Mouse (Mus musculus) midbrain, embryonic 10.5 days (tissue): ENCODE measurements around the gene Gse1. TPM values are rescaled to one million over a fixed set of nuclear protein-coding genes. Genes with fewer than 3 reads are reported as not detected.
A peak's percentile ranks its signal among the peaks of the same experiment; 100 is the strongest.

ENCODE experiments used
- DNase-seq: peaks from one replicate; pipeline ENCODE4 v3.0.0-alpha.2; 2017; ENCODE audit warnings: low spot score
- H3K27ac ChIP-seq: fragments of 300-500 bp; sonication (generic); replicated peaks from 2 replicates; pipeline ENCODE4 v1.5.1; 2016; ENCODE audit warnings: mild to moderate bottlenecking
- H3K27me3 ChIP-seq: fragments of 300-500 bp; sonication (generic); 2 replicates; pipeline ENCODE4 v1.6.1; 2016; ENCODE audit warnings: low read depth, mild to moderate bottlenecking; ENCODE audit not compliant: poor library complexity, severe bottlenecking
- H3K36me3 ChIP-seq: fragments of 300-500 bp; sonication (generic); 2 replicates; pipeline ENCODE4 v1.6.1; 2016; ENCODE audit warnings: mild to moderate bottlenecking, moderate library complexity
- H3K4me1 ChIP-seq: fragments of 300-500 bp; sonication (generic); 2 replicates; pipeline ENCODE4 v1.6.1; 2016
- H3K4me3 ChIP-seq: fragments of 300-500 bp; sonication (generic); 2 replicates; pipeline ENCODE4 v1.5.1; 2016; ENCODE audit warnings: mild to moderate bottlenecking, moderate library complexity
- H3K9me3 ChIP-seq: fragments of 300-500 bp; sonication (generic); replicated peaks from 2 replicates; pipeline ENCODE4 v1.6.1; 2016; ENCODE audit warnings: mild to moderate bottlenecking
- WGBS: fragments of 180-500 bp; shearing (Covaris S2); methylation state at CpG from one replicate; pipeline ENCODE4 v1.1.7; 2016; 5-methylcytosine and 5-hydroxymethylcytosine counted together
- polyA plus RNA-seq: library from polyadenylated mRNA; unstranded; fragments of >200 nt; fragmentation: Nextera tagmentation; extraction: Ambion mirVana; gene quantifications from 2 replicates; pipeline ENCODE4 v1.2.1, GENCODE M21; 2016

Gse1 gene
- polyA plus RNA-seq, 1 experiment from 2014 or later, result 12.7 TPM

- DNase-seq, result no peak
- 47% methylated on average over 10 of the region's 10 CpGs for WGBS
- H3K4me1 ChIP-seq, result peaks cover 100% of the 10 kb centered on the region
Measured at GRCm38 (mm10) chr8:120341124-120341523, 112.9 kb downstream of the Gse1 start.

DNA sequence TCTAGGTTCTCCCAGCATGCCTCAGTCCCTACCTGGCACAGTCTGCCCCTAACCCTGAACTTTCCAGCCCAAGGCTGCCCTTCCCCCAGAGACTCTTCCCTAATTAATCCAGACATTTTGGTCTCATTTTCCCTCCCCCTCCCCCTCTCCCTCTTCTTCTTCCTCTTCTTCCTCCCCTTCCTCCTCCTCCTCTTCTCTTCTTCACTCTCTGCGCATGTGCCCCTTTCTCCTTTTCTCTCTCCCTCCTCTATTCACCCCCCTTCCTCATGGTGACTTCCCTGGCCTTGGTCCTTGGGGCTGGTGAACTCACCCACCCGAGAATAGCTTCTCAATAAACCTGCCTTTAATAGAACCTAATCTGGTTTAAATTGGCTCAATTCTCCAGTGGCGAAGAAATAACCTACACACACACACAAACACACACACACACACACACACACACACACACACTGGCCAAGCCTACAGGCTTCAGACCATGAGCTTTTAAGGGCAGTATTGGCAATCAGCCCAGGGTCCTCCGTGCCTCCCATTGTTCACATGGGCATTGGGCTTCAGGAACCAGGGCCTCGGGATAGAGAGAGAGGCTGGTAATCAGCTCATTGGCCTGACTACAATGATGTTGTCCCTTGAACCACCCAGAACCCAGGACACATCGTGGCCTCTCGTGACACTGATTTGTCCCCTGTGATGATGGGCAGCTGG, 114.7 kb downstream of the Gse1 start:
- Histone ChIP-seq H3K36me3 (no peaks in the 10 kb centered on the region), H3K27me3 (peaks cover 67% of the 10 kb centered on the region), H3K27ac (peak overlapping the region; percentile 95), H3K9me3 (no peaks in the 10 kb centered on the region; the same call in 1 of the 2 replicates), H3K4me1 (peaks cover 100% of the 10 kb centered on the region), H3K4me3 (no peak overlapping the region)
- WGBS, result 79% methylated on average over 7 of the region's 7 CpGs
- no peak for DNase-seq

More at GRCm38 (mm10) chr8:120341124-120341523, 112.9 kb downstream of the Gse1 start:
- Histone ChIP-seq H3K4me3 (no peak overlapping the region), H3K36me3 (no peaks in the 10 kb centered on the region), H3K9me3 (no peaks in the 10 kb centered on the region; the same call in 1 of the 2 replicates), H3K27ac (peak overlapping the region; percentile 95), H3K27me3 (peaks cover 48% of the 10 kb centered on the region)

DNA sequence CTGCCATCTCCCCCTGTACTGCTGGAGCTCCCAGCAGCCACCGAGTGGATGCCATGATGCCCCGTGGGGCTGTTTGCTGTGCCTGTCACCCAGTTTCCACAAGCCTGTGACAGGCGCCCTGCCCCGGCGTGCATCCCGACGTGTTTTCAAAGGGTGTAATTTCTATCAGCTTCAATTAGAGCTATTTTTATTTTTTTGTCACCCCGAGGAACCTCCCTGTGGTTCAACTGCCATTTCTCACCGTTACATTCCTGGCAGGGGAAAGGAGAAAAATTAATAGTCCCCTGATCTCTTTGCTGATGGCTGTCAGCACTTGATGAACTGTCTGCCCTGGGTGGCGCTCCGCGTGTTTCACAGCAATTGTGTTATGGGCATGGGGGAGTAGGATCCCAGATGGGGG, 115.3 kb downstream of the Gse1 start:
- 92% methylated on average over 12 of the region's 12 CpGs for WGBS
- Histone ChIP-seq H3K4me1 (peaks cover 100% of the 10 kb centered on the region), H3K27me3 (peaks cover 72% of the 10 kb centered on the region), H3K36me3 (no peaks in the 10 kb centered on the region), H3K9me3 (no peaks in the 10 kb centered on the region; the same call in 1 of the 2 replicates), H3K4me3 (no peak overlapping the region), H3K27ac (peak overlapping the region; percentile 73)
- no peak for DNase-seq

DNA sequence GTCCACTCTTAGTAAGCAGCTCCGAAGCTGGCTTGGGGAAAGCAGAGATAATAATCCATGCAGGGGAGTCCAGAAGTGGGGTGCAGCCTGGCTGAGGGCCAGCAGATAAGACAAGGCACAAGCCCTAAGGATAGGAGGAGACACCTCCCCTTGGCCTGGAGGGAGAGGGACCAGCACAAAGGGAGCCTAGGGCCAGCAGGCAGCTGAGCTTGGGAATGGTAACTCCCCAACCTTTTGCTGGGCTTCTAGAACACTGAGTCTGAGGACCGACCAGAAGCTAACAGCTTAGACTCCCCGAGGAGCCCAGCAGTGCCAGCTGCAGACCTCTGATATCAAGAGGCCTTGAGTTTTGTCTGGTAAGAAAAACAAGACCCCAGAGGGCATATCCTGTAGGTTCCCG, 115.9 kb downstream of the Gse1 start:
- Histone ChIP-seq H3K27me3 (peaks cover 69% of the 10 kb centered on the region), H3K27ac (peak overlapping the region; percentile 73), H3K4me3 (no peak overlapping the region), H3K36me3 (no peaks in the 10 kb centered on the region), H3K9me3 (no peaks in the 10 kb centered on the region), H3K4me1 (peaks cover 100% of the 10 kb centered on the region)
- DNase-seq, result no peak
- WGBS, result 32% methylated on average over 4 of the region's 4 CpGs

- no peak overlapping the region for H3K4me3 ChIP-seq
- H3K9me3 ChIP-seq, result no peaks in the 10 kb centered on the region
- DNase-seq, result no peak
- H3K36me3 ChIP-seq, result no peaks in the 10 kb centered on the region
- H3K4me1 ChIP-seq, result peaks cover 100% of the 10 kb centered on the region
- peaks cover 64% of the 10 kb centered on the region for H3K27me3 ChIP-seq
- WGBS, result 27% methylated on average over 13 of the region's 13 CpGs
- H3K27ac ChIP-seq, result peak overlapping the region; percentile 73
Measured at GRCm38 (mm10) chr8:120344583-120344982, 116.3 kb downstream of the Gse1 start.

DNA sequence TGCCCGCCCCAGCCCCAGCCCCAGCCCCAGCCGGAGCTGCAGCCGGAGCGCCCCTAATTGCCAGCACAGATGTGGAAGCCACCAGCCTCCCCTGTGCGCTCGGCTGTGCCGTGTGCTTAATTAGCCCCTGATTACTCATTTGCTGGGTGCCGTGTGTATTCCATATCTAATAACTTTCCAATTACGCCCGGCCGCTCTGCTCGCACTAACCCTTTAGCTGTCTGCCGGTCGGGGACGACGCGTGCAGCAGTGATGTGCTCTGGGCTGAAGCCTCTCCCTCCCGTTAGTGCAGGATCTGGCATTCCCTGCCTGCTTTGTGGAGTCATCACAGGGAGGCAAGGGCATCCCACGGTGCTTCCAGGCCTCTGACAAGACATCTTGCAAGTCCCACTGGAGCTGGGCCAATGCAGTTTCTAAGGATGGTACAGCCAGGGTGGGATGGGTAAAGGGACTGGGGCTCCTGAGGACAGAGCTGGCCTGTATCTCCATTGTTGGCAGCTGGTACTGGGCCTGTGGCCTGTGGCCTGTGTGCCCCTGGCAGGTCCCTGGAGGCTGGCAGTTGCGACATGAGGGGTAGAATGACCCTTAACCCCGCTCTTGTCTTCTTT, 119.6 kb downstream of the Gse1 start:
- H3K27me3 ChIP-seq, result peaks cover 68% of the 10 kb centered on the region

DNA sequence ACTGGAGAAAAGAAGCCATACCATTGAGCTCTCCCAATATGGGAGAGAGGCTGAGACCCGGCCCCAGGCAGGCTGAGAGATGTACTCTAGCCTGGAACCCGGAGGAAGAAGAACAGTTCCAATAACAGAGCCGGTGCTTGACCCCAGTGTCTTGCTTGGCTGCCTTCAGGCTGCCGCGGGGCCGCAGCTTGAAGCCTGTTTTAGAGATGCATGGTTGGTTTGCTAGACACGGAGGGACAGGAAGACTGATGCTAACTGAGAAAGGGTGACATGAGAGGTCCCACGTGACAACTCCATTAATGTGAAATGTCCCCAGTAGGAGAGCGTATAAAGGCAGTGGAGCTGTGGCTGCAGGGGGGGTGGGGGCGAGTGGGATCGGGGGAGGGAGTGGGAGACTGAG, 120.7 kb downstream of the Gse1 start:
- Histone ChIP-seq H3K4me3 (no peak overlapping the region), H3K27ac (peak overlapping the region; percentile 76), H3K4me1 (peaks cover 91% of the 10 kb centered on the region), H3K36me3 (no peaks in the 10 kb centered on the region), H3K27me3 (peaks cover 57% of the 10 kb centered on the region), H3K9me3 (no peaks in the 10 kb centered on the region)
- WGBS, result 31% methylated on average over 11 of the region's 11 CpGs
- no peak for DNase-seq

More for the DNA sequence above, 119.6 kb downstream of the Gse1 start:
- 80% methylated on average over 21 of the region's 21 CpGs for WGBS
- peaks cover 91% of the 10 kb centered on the region for H3K4me1 ChIP-seq
- H3K9me3 ChIP-seq, result no peaks in the 10 kb centered on the region
- H3K36me3 ChIP-seq, result no peaks in the 10 kb centered on the region
- no peak overlapping the region for H3K4me3 ChIP-seq
- H3K27ac ChIP-seq, result peak overlapping the region; percentile 76
- DNase-seq, result no peak

- H3K4me1 ChIP-seq, result peaks cover 90% of the 10 kb centered on the region
- no peak overlapping the region for H3K4me3 ChIP-seq
- 67% methylated on average over 7 of the region's 7 CpGs for WGBS
- peaks cover 49% of the 10 kb centered on the region for H3K27me3 ChIP-seq
- DNase-seq, result no peak
- H3K36me3 ChIP-seq, result no peaks in the 10 kb centered on the region
- H3K9me3 ChIP-seq, result no peaks in the 10 kb centered on the region
- peak overlapping the region; percentile 63 for H3K27ac ChIP-seq
Measured at GRCm38 (mm10) chr8:120351332-120352071, 123.2 kb downstream of the Gse1 start.

- peaks cover 90% of the 10 kb centered on the region for H3K4me1 ChIP-seq
- no peak for DNase-seq
- no peak overlapping the region for H3K4me3 ChIP-seq
- whole genome bisulfite sequencing, result 83% methylated on average over 10 of the region's 10 CpGs
- H3K36me3 ChIP-seq, result no peaks in the 10 kb centered on the region
- H3K27ac ChIP-seq, result peak overlapping the region; percentile 63
- H3K27me3 ChIP-seq, result peaks cover 43% of the 10 kb centered on the region
- H3K9me3 ChIP-seq, result no peaks in the 10 kb centered on the region
Measured at GRCm38 (mm10) chr8:120352096-120352495, 123.8 kb downstream of the Gse1 start.

- Histone ChIP-seq H3K27me3 (peaks cover 15% of the 10 kb centered on the region; the same call in 1 of the 2 replicates), H3K9me3 (no peaks in the 10 kb centered on the region), H3K27ac (peak overlapping the region; percentile 75), H3K36me3 (no peaks in the 10 kb centered on the region), H3K4me3 (no peak overlapping the region), H3K4me1 (peaks cover 91% of the 10 kb centered on the region)
- 81% methylated on average over 9 of the region's 9 CpGs for WGBS
- DNase-seq, result no peak
Measured at GRCm38 (mm10) chr8:120356067-120356466, 127.8 kb downstream of the Gse1 start.

- Histone ChIP-seq H3K4me3 (no peak overlapping the region), H3K4me1 (peaks cover 91% of the 10 kb centered on the region), H3K27ac (peak overlapping the region; percentile 47), H3K9me3 (no peaks in the 10 kb centered on the region), H3K27me3 (peaks cover 10% of the 10 kb centered on the region; the same call in 1 of the 2 replicates), H3K36me3 (no peaks in the 10 kb centered on the region)
- no peak for DNase-seq
- WGBS, result 83% methylated on average over 6 of the region's 6 CpGs
Measured at GRCm38 (mm10) chr8:120357504-120357903, 129.2 kb downstream of the Gse1 start.

GRCm38 (mm10) chr8:120361301-120361700, 133.0 kb downstream of the Gse1 start:
- Histone ChIP-seq H3K27me3 (peaks cover 14% of the 10 kb centered on the region; the same call in 1 of the 2 replicates), H3K9me3 (no peaks in the 10 kb centered on the region), H3K36me3 (no peaks in the 10 kb centered on the region), H3K4me1 (peaks cover 91% of the 10 kb centered on the region), H3K4me3 (no peak overlapping the region), H3K27ac (peak overlapping the region; percentile 69)
- DNase-seq, result no peak
- WGBS, result 93% methylated on average over 8 of the region's 8 CpGs
